Mouse (Mus musculus) myocyte (in vitro differentiated cells): ENCODE data around the gene Rbl2. TPM values are rescaled to one million over a fixed set of nuclear protein-coding genes. Genes with fewer than 3 reads are reported as not detected.

Experiments used
- H3K27me3 ChIP-seq: one replicate; pipeline ENCODE4 v1.6.1; 2011; ENCODE audit not compliant: control insufficient read depth, insufficient read depth, insufficient read length
- H3K36me3 ChIP-seq: one replicate; pipeline ENCODE4 v1.6.1; 2011; ENCODE audit not compliant: control insufficient read depth, insufficient read depth
- H3K4me2 ChIP-seq: one replicate; pipeline ENCODE4 v1.6.1; 2011; ENCODE audit warnings: low read depth, control low read depth
- H3K4me3 ChIP-seq: one replicate; pipeline ENCODE4 v1.5.1; 2011; ENCODE audit warnings: mild to moderate bottlenecking, control low read depth, moderate library complexity
- H3K79me2 ChIP-seq: one replicate; pipeline ENCODE4 v1.6.1; 2011; ENCODE audit not compliant: control insufficient read depth, insufficient read depth
- H3ac ChIP-seq: one replicate; pipeline ENCODE4 v1.6.1; 2011; ENCODE audit not compliant: control insufficient read depth, insufficient read length
- CEBPB ChIP-seq: IDR thresholded peaks from 2 replicates; pipeline ENCODE4 v1.6.1; 2011; ENCODE audit warnings: mild to moderate bottlenecking, moderate library complexity; ENCODE audit not compliant: poor library complexity, insufficient read depth, severe bottlenecking
- E2F4 ChIP-seq: IDR thresholded peaks from one replicate; pipeline ENCODE4 v1.6.1; 2011; ENCODE audit warnings: mild to moderate bottlenecking, control low read depth, moderate library complexity; ENCODE audit not compliant: insufficient read depth
- MAX ChIP-seq: IDR thresholded peaks from one replicate; pipeline ENCODE4 v1.6.1; 2011; ENCODE audit warnings: low read depth, mild to moderate bottlenecking, control low read depth
- MYOD1 ChIP-seq, 3 experiments: IDR thresholded peaks; one replicate each; pipeline ENCODE4 v1.6.1; 2011; ENCODE audit warnings: control low read depth in 2 of 3, low read depth in 2 of 3, mild to moderate bottlenecking in 2 of 3, moderate library complexity in 1 of 3; ENCODE audit not compliant: insufficient read length in 2 of 3, control insufficient read depth in 1 of 3
- MYOG ChIP-seq, 3 experiments: IDR thresholded peaks; one replicate each; pipeline ENCODE4 v1.6.1; 2011; ENCODE audit warnings: control low read depth in 2 of 3, low read depth in 2 of 3, mild to moderate bottlenecking in 2 of 3; ENCODE audit not compliant: insufficient read length in 2 of 3, control insufficient read depth in 1 of 3, insufficient read depth in 1 of 3
- POLR2A ChIP-seq: IDR thresholded peaks from one replicate; pipeline ENCODE4 v1.6.1; 2011; ENCODE audit warnings: low read depth, mild to moderate bottlenecking, control low read depth, moderate library complexity; ENCODE audit not compliant: insufficient read length
- POLR2AphosphoS2 ChIP-seq: IDR thresholded peaks from one replicate; pipeline ENCODE4 v1.6.1; 2011; ENCODE audit warnings: low read depth, control low read depth; ENCODE audit not compliant: insufficient read length
- REST ChIP-seq: IDR thresholded peaks from one replicate; pipeline ENCODE4 v1.6.1; 2011; ENCODE audit warnings: mild to moderate bottlenecking, control low read depth, moderate library complexity; ENCODE audit not compliant: insufficient read depth, insufficient read length
- SRF ChIP-seq: IDR thresholded peaks from one replicate; pipeline ENCODE4 v1.6.1; 2011; ENCODE audit warnings: low read depth; ENCODE audit not compliant: control insufficient read depth, insufficient read length
- TCF12 ChIP-seq: IDR thresholded peaks from one replicate; pipeline ENCODE4 v1.6.1; 2011; ENCODE audit warnings: mild to moderate bottlenecking, control low read depth; ENCODE audit not compliant: poor library complexity, insufficient read depth, severe bottlenecking
- TCF3 ChIP-seq: IDR thresholded peaks from one replicate; pipeline ENCODE4 v1.6.1; 2011; ENCODE audit warnings: low read depth, control low read depth; ENCODE audit not compliant: insufficient read length
- USF1 ChIP-seq: IDR thresholded peaks from one replicate; pipeline ENCODE4 v1.6.1; 2011; ENCODE audit warnings: low read depth, mild to moderate bottlenecking, control low read depth, moderate library complexity
- polyA plus RNA-seq: library from polyadenylated mRNA; unstranded; fragments of >200 nt; fragmentation: generic; extraction: Trizol; gene quantifications from one replicate; pipeline ENCODE4 v1.2.1, GENCODE M21; 2012; ENCODE audit warnings: missing spikeins

Gene Rbl2
- polyA plus RNA-seq, 1 experiment, result 7.6 TPM

DNA sequence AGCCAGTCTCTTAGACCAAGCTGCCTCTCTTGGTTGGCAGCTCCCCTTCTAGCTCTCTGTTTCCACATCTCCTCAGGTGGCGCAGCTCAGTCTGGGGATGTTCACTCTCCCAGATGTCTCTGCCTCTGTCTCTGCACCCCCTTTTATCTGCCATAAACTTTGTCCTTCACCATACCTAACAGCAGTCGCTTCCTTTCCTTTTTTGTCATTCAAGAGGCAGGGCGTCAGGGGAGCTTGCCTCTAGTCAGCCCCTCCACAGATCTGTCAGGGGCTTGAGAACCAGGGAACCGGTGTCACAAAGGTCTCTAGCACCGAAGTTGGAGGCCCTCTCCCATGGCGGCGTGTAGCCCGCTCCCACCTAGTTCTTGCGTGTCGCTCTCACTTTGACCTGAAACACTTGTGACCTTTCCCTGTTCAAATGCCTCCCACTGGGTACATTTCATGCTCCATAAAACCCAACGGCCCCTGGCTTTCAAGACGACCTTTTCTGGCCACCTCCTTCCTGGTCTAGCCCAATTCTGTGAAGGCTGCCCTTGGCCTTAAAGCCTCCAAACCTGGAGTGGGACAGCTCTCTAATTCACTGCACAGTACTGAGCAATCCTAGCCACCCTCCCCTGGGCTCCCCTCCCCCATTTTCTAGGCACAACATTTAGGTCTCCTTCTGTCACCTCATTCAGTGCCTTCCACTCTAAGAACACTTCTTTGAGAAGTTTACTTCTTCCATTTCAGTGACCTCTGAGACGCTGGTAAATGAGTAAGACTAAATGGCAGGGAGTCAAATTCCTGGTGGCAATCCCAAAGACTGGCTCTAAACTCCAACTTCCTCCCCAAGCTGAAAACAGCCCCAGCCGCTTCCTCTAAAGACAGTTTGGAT, 65.7 kb downstream of the Rbl2 start:
- TF ChIP-seq MAX (no peak), TCF12 (no peak), TCF3 (no peak), POLR2A (no peak), E2F4 (no peak), POLR2AphosphoS2 (no peak), MYOD1 (IDR thresholded peaks at IDR 0.05; ENCODE audit: control insufficient read depth in 1 of 3, insufficient read length in 2 of 3, low read depth in 2 of 3) (no peak), SRF (no peak), MYOG (IDR thresholded peaks at IDR 0.05; ENCODE audit: control insufficient read depth in 1 of 3, insufficient read depth in 1 of 3, insufficient read length in 2 of 3, low read depth in 2 of 3) (no peak), REST (no peak), CEBPB (no peak), USF1 (no peak)

DNA sequence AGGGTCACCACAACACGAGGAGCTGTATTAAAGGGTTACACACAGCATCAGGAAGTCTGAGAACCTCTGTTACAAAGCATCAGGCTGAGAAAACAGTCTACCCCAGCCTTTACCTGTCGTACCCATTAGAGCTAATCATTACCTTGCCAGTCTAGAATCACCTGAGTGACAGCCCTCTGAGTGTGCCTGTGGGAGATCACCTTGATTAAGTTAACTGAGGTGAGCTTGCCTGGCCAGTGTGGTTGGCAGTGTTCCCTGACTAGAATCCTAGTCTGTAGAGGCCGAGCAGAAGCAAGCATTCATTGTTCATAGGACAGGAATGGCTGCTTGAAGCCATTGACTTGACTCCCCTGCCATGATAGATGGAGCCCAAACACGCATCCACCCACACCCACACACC, 71.0 kb downstream of the Rbl2 start:
- Histone ChIP-seq H3ac (no peak overlapping the region), H3K4me2 (no peak overlapping the region), H3K27me3 (no peaks in the 10 kb centered on the region), H3K4me3 (no peak overlapping the region), H3K36me3 (no peaks in the 10 kb centered on the region), H3K79me2 (no peaks in the 10 kb centered on the region)
- TF ChIP-seq CEBPB (no peak), POLR2AphosphoS2 (no peak), E2F4 (no peak), MAX (no peak)

More for the DNA sequence above, 65.7 kb downstream of the Rbl2 start:
- Histone ChIP-seq H3K79me2 (no peaks in the 10 kb centered on the region), H3K4me3 (no peak overlapping the region), H3K27me3 (no peaks in the 10 kb centered on the region), H3K36me3 (no peaks in the 10 kb centered on the region), H3K4me2 (no peak overlapping the region), H3ac (no peak overlapping the region)

DNA sequence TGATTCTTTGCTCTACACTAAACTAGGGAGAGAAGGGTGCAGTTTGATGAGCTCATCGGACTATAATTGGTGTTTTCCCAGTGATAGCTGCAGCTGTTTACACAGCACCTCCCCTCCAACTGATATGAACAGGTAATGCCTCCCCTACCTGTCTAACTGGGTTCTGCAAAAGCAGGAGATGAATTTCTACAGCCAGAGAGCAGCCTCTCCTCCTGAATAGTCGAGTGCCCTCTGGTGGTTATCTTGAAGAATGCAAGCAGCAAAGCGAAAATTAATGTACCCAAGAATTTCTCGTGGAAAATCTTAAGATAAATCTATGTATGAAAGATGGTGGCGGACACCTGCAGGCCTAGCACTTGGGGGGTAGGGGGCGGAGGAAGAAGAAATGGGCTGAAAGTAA, 77.9 kb downstream of the Rbl2 start:
- Histone ChIP-seq H3K4me3 (no peak overlapping the region), H3K4me2 (peak overlapping the region; percentile 59)

DNA sequence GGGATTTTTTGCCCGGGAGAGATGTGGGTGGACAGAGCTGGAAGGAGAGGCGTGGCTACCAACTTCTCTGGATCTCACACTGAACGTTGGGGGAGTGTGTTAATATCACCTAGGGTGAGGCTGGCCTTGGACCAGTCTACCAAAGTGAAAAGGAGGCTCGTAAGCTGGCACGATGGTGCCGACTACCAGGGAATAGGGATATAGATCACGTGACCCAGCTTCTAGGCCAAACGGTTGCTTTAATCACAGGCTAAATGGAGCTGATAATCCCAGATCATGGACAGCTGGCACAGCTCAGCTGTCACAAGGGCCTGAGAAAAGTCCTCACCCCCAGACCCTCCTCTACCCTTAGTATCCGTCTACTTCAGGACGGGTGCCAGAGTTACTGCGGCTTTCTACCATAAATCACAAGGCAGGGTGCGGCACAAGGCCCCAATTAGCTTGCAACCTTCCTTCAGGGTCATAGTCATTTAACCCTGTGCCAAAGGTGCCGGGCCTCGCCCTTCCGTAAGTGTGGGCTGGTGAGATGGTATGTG, 78.9 kb downstream of the Rbl2 start:
- no peaks in the 10 kb centered on the region for H3K27me3 ChIP-seq
- no peaks in the 10 kb centered on the region for H3K79me2 ChIP-seq
- no peak overlapping the region for H3K4me3 ChIP-seq
- H3K4me2 ChIP-seq, result peak overlapping the region; percentile 59
- H3K36me3 ChIP-seq, result no peaks in the 10 kb centered on the region
- TF ChIP-seq MYOD1 (IDR thresholded peaks at IDR 0.05; ENCODE audit: control insufficient read depth in 1 of 3, insufficient read length in 2 of 3, low read depth in 2 of 3) (peak in 2 of 3 experiments; percentile 22 to 75), POLR2A (no peak), POLR2AphosphoS2 (no peak), USF1 (no peak), CEBPB (no peak), MAX (no peak), TCF3 (no peak), TCF12 (no peak), E2F4 (no peak), MYOG (IDR thresholded peaks at IDR 0.05; ENCODE audit: control insufficient read depth in 1 of 3, insufficient read depth in 1 of 3, insufficient read length in 2 of 3, low read depth in 2 of 3) (peak in 2 of 3 experiments; percentile 31 to 49), SRF (no peak), REST (no peak)
- no peak overlapping the region for H3ac ChIP-seq

More for the DNA sequence above, 77.9 kb downstream of the Rbl2 start:
- no peaks in the 10 kb centered on the region for H3K79me2 ChIP-seq
- H3K36me3 ChIP-seq, result no peaks in the 10 kb centered on the region
- no peaks in the 10 kb centered on the region for H3K27me3 ChIP-seq
- H3ac ChIP-seq, result no peak overlapping the region
- TF ChIP-seq TCF3 (no peak), POLR2A (no peak), CEBPB (no peak), SRF (no peak), REST (no peak), POLR2AphosphoS2 (no peak), USF1 (no peak), MAX (no peak), TCF12 (no peak), MYOG (IDR thresholded peaks at IDR 0.05; ENCODE audit: control insufficient read depth in 1 of 3, insufficient read depth in 1 of 3, insufficient read length in 2 of 3, low read depth in 2 of 3) (no peak), MYOD1 (IDR thresholded peaks at IDR 0.05; ENCODE audit: control insufficient read depth in 1 of 3, insufficient read length in 2 of 3, low read depth in 2 of 3) (no peak), E2F4 (no peak)
